Mouse (Mus musculus): ENCODE results near the gene Vsnl1. TPM values are rescaled to one million over a fixed set of nuclear protein-coding genes. Genes with fewer than 3 reads are reported as not detected.

Vsnl1 gene
- polyA plus RNA-seq, 1 experiment from 2014 or later = 12.8 TPM

DNA sequence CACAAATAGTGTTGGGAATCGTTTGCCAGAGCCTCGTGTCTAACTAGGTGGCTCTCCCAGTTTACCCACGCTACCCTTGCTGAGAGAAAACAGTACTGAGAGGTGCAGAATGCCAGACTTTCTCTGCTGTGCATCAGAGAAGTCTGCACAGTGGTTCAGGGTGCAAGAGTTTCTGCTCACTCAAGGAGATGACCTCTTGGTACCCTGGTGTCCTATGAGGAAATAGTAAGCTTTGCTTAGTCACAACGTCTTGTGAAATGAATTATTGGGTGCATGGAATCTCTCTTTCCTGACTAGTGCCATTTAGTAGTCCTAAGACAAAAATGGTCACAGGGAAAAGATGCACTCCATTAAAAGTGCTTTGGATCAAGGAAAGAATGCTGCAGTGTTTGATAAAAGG, 111.9 kb downstream of the Vsnl1 start:
- Histone ChIP-seq H3K4me2 (ENCODE audit: low read length) (no peak overlapping the region), H3K4me3 (ENCODE audit: low read depth, low read length) (no peak overlapping the region), H3K27me3 (replicated peaks; ENCODE audit: control insufficient read depth, insufficient read depth, low read length) (no peaks in the 10 kb centered on the region), H3K36me3 (ENCODE audit: control insufficient read depth, insufficient read depth, low read length) (0 out of 2 replicates have a peak, but pooled peaks cover 3% of the 10 kb centered on the region), H3K4me1 (ENCODE audit: control insufficient read depth, insufficient read depth, low read length) (no peaks in the 10 kb centered on the region), H3K9ac (ENCODE audit: low read length) (no peak overlapping the region), H3K27ac (ENCODE audit: low read depth, low read length) (no peak overlapping the region), H3K9me3 (replicated peaks; ENCODE audit: control insufficient read depth, low read length) (no peaks in the 10 kb centered on the region)
- 53% methylated on average over 4 of the region's 4 CpGs for WGBS
- no peak for DNase-seq (ENCODE audit: low spot score)
- no peak for ATAC-seq

DNA sequence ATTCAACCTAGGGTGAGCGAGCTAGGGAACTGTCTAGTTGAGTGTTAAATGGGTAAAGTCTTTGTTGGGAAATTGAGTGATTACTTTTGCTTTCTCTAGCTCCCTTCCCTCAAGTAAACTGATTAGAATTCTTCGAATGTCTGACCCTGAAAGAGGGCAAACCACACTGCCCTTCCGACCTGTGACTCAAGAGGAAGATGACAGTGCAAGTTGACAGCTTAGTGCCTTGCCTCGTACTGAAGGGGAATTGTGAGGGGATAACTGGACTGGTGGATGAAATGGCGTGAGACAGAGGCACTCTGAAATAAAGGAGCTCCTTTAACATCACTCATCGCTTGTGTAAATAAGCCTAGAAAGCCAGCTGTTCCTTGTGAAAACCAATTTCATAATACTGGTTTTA, 118.7 kb downstream of the Vsnl1 start:
- H3K4me1 ChIP-seq (ENCODE audit: control insufficient read depth, insufficient read depth, low read length) = no peaks in the 10 kb centered on the region
- WGBS = 79% methylated on average over 6 of the region's 6 CpGs
- ATAC-seq = no peak
- H3K27me3 ChIP-seq (replicated peaks; ENCODE audit: control insufficient read depth, insufficient read depth, low read length) = no peaks in the 10 kb centered on the region
- peaks cover 41% of the 10 kb centered on the region for H3K36me3 ChIP-seq (ENCODE audit: control insufficient read depth, insufficient read depth, low read length)
- H3K9me3 ChIP-seq (replicated peaks; ENCODE audit: control insufficient read depth, low read length) = no peaks in the 10 kb centered on the region
- H3K27ac ChIP-seq (ENCODE audit: low read depth, low read length) = no peak overlapping the region
- no peak overlapping the region for H3K4me2 ChIP-seq (ENCODE audit: low read length)
- no peak for DNase-seq (ENCODE audit: low spot score)
- no peak overlapping the region for H3K9ac ChIP-seq (ENCODE audit: low read length)
- H3K4me3 ChIP-seq (ENCODE audit: low read depth, low read length) = no peak overlapping the region

DNA sequence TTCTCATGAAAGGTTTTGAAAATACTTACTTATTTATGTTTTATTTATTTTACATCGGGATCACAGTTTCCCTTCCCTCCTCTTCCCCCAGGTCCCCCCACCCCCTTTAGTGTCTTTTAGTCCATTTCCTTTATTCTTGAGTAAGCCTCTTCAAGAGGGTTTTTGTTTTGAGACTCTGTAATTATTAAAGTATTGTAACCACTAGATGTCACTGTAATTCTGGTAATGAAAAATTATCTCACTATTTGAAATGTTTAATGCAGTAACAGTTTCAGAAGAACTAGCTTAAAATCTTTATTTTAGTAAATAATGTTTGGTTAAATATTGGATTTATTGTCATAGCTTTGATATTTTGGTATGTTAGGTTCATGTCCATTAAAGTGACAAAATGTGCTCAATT, 122.6 kb downstream of the Vsnl1 start:
- DNase-seq (ENCODE audit: low spot score) = peak; percentile 52
- Histone ChIP-seq H3K4me1 (ENCODE audit: control insufficient read depth, insufficient read depth, low read length) (no peaks in the 10 kb centered on the region), H3K27ac (ENCODE audit: low read depth, low read length) (no peak overlapping the region), H3K4me2 (ENCODE audit: low read length) (no peak overlapping the region), H3K36me3 (ENCODE audit: control insufficient read depth, insufficient read depth, low read length) (peaks cover 50% of the 10 kb centered on the region), H3K9ac (ENCODE audit: low read length) (no peak overlapping the region), H3K9me3 (replicated peaks; ENCODE audit: control insufficient read depth, low read length) (no peaks in the 10 kb centered on the region), H3K4me3 (ENCODE audit: low read depth, low read length) (no peak overlapping the region), H3K27me3 (replicated peaks; ENCODE audit: control insufficient read depth, insufficient read depth, low read length) (no peaks in the 10 kb centered on the region)
- 78% methylated on average over 1 of the region's 1 CpGs for WGBS
- ATAC-seq = no peak

DNA sequence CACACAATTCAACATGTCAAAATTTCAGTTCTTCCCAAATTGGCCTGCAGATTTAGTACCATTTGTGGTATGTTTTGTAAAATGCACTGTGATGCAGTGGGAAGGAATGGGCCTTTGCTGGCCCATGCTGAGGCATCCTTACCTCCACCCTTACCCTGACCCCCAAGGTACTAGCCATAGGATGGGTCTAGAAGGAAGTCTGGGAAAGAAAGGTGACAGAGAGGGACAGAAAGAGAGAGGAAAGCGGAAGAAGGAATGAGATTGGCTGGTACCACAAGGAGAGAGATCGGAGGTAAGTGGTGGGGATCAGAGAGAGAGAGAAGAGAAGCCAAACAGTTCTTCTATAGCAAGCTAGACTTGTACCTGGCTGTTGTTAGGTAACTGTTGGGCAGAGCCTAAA, 125.3 kb downstream of the Vsnl1 start:
- Histone ChIP-seq H3K27me3 (replicated peaks; ENCODE audit: control insufficient read depth, insufficient read depth, low read length) (no peaks in the 10 kb centered on the region), H3K4me3 (ENCODE audit: low read depth, low read length) (no peak overlapping the region), H3K36me3 (ENCODE audit: control insufficient read depth, insufficient read depth, low read length) (peaks cover 54% of the 10 kb centered on the region), H3K4me2 (ENCODE audit: low read length) (no peak overlapping the region), H3K4me1 (ENCODE audit: control insufficient read depth, insufficient read depth, low read length) (no peaks in the 10 kb centered on the region), H3K27ac (ENCODE audit: low read depth, low read length) (no peak overlapping the region), H3K9me3 (replicated peaks; ENCODE audit: control insufficient read depth, low read length) (no peaks in the 10 kb centered on the region), H3K9ac (ENCODE audit: low read length) (no peak overlapping the region)
- DNase-seq (ENCODE audit: low spot score) (no peak), ATAC-seq (no peak)
- WGBS = 96% methylated on average over 2 of the region's 2 CpGs

GRCm38 (mm10) chr12:11306753-11307645, 129.4 kb downstream of the Vsnl1 start:
- H3K36me3 ChIP-seq (ENCODE audit: control insufficient read depth, insufficient read depth, low read length) = peaks cover 66% of the 10 kb centered on the region
- WGBS = 92% methylated on average over 8 of the region's 8 CpGs
- ATAC-seq = no peak

DNA sequence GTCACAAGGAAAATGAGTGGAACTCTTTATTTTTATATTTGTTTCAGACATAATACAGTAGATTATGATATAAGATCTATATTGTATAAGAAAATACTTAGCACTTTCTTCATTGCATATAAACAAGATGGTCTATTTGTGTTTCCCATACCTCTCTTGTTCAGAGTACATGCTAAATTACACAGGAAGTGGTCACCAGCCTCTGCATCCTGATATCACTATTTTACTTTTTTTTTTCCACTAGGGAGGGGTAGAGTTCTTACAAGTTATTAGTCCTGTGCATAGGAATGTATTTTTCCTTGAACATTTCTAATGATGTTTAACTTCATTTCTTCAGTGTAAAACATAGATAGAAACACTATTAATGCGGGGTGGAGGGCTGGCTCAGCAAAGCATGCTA, 135.6 kb downstream of the Vsnl1 start:
- ATAC-seq (no peak), DNase-seq (ENCODE audit: low spot score) (no peak)
- no peak overlapping the region for H3K27ac ChIP-seq (ENCODE audit: low read depth, low read length)
- H3K4me2 ChIP-seq (ENCODE audit: low read length) = no peak overlapping the region
- no peaks in the 10 kb centered on the region for H3K9me3 ChIP-seq (replicated peaks; ENCODE audit: control insufficient read depth, low read length)
- H3K4me3 ChIP-seq (ENCODE audit: low read depth, low read length) = no peak overlapping the region
- peaks cover 70% of the 10 kb centered on the region for H3K36me3 ChIP-seq (ENCODE audit: control insufficient read depth, insufficient read depth, low read length)
- H3K27me3 ChIP-seq (replicated peaks; ENCODE audit: control insufficient read depth, insufficient read depth, low read length) = no peaks in the 10 kb centered on the region
- 93% methylated on average over 1 of the region's 1 CpGs for WGBS
- no peaks in the 10 kb centered on the region for H3K4me1 ChIP-seq (ENCODE audit: control insufficient read depth, insufficient read depth, low read length)
- H3K9ac ChIP-seq (ENCODE audit: low read length) = no peak overlapping the region

More at GRCm38 (mm10) chr12:11306753-11307645, 129.4 kb downstream of the Vsnl1 start:
- no peak overlapping the region for H3K4me3 ChIP-seq (ENCODE audit: low read depth, low read length)
- H3K4me2 ChIP-seq (ENCODE audit: low read length) = no peak overlapping the region
- no peaks in the 10 kb centered on the region for H3K9me3 ChIP-seq (replicated peaks; ENCODE audit: control insufficient read depth, low read length)
- H3K27me3 ChIP-seq (replicated peaks; ENCODE audit: control insufficient read depth, insufficient read depth, low read length) = no peaks in the 10 kb centered on the region
- no peak overlapping the region for H3K9ac ChIP-seq (ENCODE audit: low read length)
- H3K4me1 ChIP-seq (ENCODE audit: control insufficient read depth, insufficient read depth, low read length) = no peaks in the 10 kb centered on the region
- no peak overlapping the region for H3K27ac ChIP-seq (ENCODE audit: low read depth, low read length)
- no peak for DNase-seq (ENCODE audit: low spot score)

GRCm38 (mm10) chr12:11286382-11286781, 150.0 kb downstream of the Vsnl1 start:
- Histone ChIP-seq H3K9me3 (replicated peaks; ENCODE audit: control insufficient read depth, low read length) (no peaks in the 10 kb centered on the region), H3K9ac (ENCODE audit: low read length) (no peak overlapping the region), H3K27ac (ENCODE audit: low read depth, low read length) (no peak overlapping the region), H3K27me3 (replicated peaks; ENCODE audit: control insufficient read depth, insufficient read depth, low read length) (no peaks in the 10 kb centered on the region), H3K36me3 (ENCODE audit: control insufficient read depth, insufficient read depth, low read length) (peaks cover 63% of the 10 kb centered on the region), H3K4me1 (ENCODE audit: control insufficient read depth, insufficient read depth, low read length) (no peaks in the 10 kb centered on the region), H3K4me2 (ENCODE audit: low read length) (no peak overlapping the region), H3K4me3 (ENCODE audit: low read depth, low read length) (no peak overlapping the region)
- ATAC-seq (no peak), DNase-seq (ENCODE audit: low spot score) (no peak)
- WGBS = 96% methylated on average over 2 of the region's 2 CpGs

DNA sequence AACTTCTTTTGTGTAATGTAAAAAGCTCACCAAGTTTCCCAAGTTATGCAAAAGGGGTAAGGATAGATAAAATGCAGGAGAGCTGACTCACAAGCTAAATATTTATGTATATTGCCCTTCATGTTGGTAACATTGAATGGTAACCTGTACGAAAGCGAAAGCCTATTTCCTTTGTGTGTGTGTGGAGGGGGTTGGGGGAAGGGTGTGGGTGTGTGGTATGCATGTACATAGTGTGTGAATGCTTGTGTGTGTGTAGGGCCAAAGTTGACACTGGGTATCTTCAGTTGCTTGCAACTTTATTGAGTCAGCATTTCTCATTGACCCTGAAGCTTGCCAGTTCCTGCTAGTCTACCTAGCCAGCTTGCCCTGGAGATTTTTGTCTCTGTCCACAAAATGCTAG, 154.8 kb downstream of the Vsnl1 start:
- ATAC-seq = no peak
- H3K9me3 ChIP-seq (replicated peaks; ENCODE audit: control insufficient read depth, low read length) = no peaks in the 10 kb centered on the region
- H3K9ac ChIP-seq (ENCODE audit: low read length) = no peak overlapping the region
- peaks cover 59% of the 10 kb centered on the region for H3K36me3 ChIP-seq (ENCODE audit: control insufficient read depth, insufficient read depth, low read length)
- H3K27ac ChIP-seq (ENCODE audit: low read depth, low read length) = no peak overlapping the region
- DNase-seq (ENCODE audit: low spot score) = no peak
- no peak overlapping the region for H3K4me2 ChIP-seq (ENCODE audit: low read length)
- H3K4me3 ChIP-seq (ENCODE audit: low read depth, low read length) = no peak overlapping the region
- H3K4me1 ChIP-seq (ENCODE audit: control insufficient read depth, insufficient read depth, low read length) = no peaks in the 10 kb centered on the region
- 91% methylated on average over 2 of the region's 2 CpGs for WGBS
- H3K27me3 ChIP-seq (replicated peaks; ENCODE audit: control insufficient read depth, insufficient read depth, low read length) = no peaks in the 10 kb centered on the region

GRCm38 (mm10) chr12:11279886-11280285, 156.5 kb downstream of the Vsnl1 start:
- H3K27ac ChIP-seq (ENCODE audit: low read depth, low read length) = no peak overlapping the region
- no peaks in the 10 kb centered on the region for H3K27me3 ChIP-seq (replicated peaks; ENCODE audit: control insufficient read depth, insufficient read depth, low read length)
- H3K4me3 ChIP-seq (ENCODE audit: low read depth, low read length) = no peak overlapping the region
- H3K4me2 ChIP-seq (ENCODE audit: low read length) = no peak overlapping the region
- ATAC-seq = no peak
- no peaks in the 10 kb centered on the region for H3K4me1 ChIP-seq (ENCODE audit: control insufficient read depth, insufficient read depth, low read length)
- DNase-seq (ENCODE audit: low spot score) = no peak
- peaks cover 46% of the 10 kb centered on the region for H3K36me3 ChIP-seq (ENCODE audit: control insufficient read depth, insufficient read depth, low read length)
- H3K9ac ChIP-seq (ENCODE audit: low read length) = no peak overlapping the region
- WGBS = 94% methylated on average over 3 of the region's 3 CpGs
- H3K9me3 ChIP-seq (replicated peaks; ENCODE audit: control insufficient read depth, low read length) = no peaks in the 10 kb centered on the region
